ENCODE assay signal across 7 mouse cellular contexts in the genomic region with DNA sequence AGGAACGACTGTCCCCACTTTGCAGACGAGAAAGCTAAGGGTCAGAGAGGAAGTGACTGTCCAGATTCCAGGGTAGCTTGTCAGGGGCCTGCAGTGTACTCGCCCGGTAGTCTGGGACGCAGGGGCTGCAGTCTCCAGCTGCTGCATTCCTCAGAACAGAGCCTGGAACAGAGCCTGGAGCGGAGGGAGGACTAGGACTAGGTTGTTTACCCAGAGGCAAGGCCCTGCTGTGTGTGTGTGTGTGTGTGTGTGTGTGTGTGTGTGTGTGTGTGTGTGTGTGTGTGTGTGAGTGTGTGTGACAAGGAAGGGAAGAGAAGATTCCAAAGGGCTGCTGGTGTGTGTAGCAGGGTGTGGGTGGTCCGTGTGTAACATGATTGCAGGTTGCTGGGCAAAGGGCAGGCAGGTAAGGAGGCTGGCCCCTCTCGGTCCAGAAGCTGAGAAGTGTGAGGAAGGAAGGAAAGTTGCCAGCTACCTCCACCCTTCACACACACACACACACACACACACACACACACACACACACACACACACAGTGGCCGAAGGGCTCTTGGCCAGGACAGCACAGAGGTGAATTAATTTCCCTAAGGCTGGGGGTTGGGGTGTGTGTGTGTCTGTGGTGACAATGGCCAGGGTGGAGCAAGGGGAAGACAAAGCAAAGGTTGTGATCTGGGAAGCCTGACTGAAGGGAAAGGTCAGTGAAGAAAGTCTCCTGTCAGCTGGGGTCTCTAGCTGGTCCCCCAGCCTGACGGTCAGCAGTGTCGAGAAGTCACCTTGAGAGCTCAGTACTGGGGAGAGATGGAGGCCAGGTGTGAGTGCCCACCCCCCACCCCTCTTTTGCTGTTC. TPM values are rescaled to one million over a fixed set of nuclear protein-coding genes. Genes with fewer than 3 reads are reported as not detected.
DNase-seq lines count a peak whose midpoint lies in the region; ATAC-seq and TF ChIP-seq lines count a peak whose summit lies in the region.

No protein-coding gene starts in this region.

- H3K27ac ChIP-seq in lung, embryonic 15.5 days = peak overlapping the region; percentile 88
- H3K27ac ChIP-seq in stomach, embryonic 16.5 days (ENCODE audit: low read length) = peak overlapping the region; percentile 98

- H3K4me3 ChIP-seq in lung, embryonic 15.5 days = no peak overlapping the region
- 0 out of 2 replicates have a peak overlapping the region, but pooled peaks have one; percentile 0 for H3K4me3 ChIP-seq in stomach, embryonic 16.5 days (replicated peaks; ENCODE audit: low read length)

- no peak for TF ChIP-seq POLR2A in brain, embryonic 14.5 days (IDR thresholded peaks at IDR 0.05; ENCODE audit: borderline replicate concordance, extremely low read depth, insufficient read depth, insufficient read length, poor library complexity, severe bottlenecking)

- H3K9me3 ChIP-seq in lung, embryonic 15.5 days = no peaks in the 10 kb centered on the region
- no peaks in the 10 kb centered on the region for H3K9me3 ChIP-seq in stomach, embryonic 16.5 days (replicated peaks; ENCODE audit: control insufficient read depth, low read length)

- peaks cover 40% of the 10 kb centered on the region for H3K4me1 ChIP-seq in lung, embryonic 15.5 days
- peaks cover 35% of the 10 kb centered on the region for H3K4me1 ChIP-seq in stomach, embryonic 16.5 days (ENCODE audit: control insufficient read depth, insufficient read depth, low read length)

- H3K27me3 ChIP-seq in lung, embryonic 15.5 days = no peaks in the 10 kb centered on the region
- H3K27me3 ChIP-seq in stomach, embryonic 16.5 days (ENCODE audit: control insufficient read depth, insufficient read depth, low read length) = no peaks in the 10 kb centered on the region

- H3K9ac ChIP-seq in lung, embryonic 15.5 days = no peak overlapping the region; the same call in 1 of the 2 replicates
- H3K9ac ChIP-seq in stomach, embryonic 16.5 days (ENCODE audit: low read length) = peak overlapping the region; percentile 53

- 0 out of 2 replicates have a peak, but pooled peaks cover 3% of the 10 kb centered on the region for H3K36me3 ChIP-seq in lung, embryonic 15.5 days
- no peaks in the 10 kb centered on the region for H3K36me3 ChIP-seq in stomach, embryonic 16.5 days (ENCODE audit: control insufficient read depth, insufficient read depth, low read length)

- whole genome bisulfite sequencing in lung, embryonic 15.5 days = 14% methylated on average over 10 of the region's 11 CpGs
- 17% methylated on average over 11 of the region's 11 CpGs for WGBS in stomach, embryonic 16.5 days

- peak; percentile 60; the same call in 1 of the 2 replicates for ATAC-seq in lung, embryonic 15.5 days (ENCODE audit: borderline replicate concordance, extremely low read depth, low FRiP score, low TSS enrichment)
- ATAC-seq in stomach, embryonic 16.5 days (ENCODE audit: insufficient read depth, low FRiP score) = peak; percentile 84

- peak; percentile 51 for DNase-seq in ZHBTc4 (ENCODE audit: low read depth, low spot score)
- DNase-seq in brain, embryonic 14.5 days (ENCODE audit: low read depth) = peak; percentile 43
- peak; percentile 64 for DNase-seq in heart, adult 8-10 months (ENCODE audit: low spot score)
- DNase-seq in kidney, adult 9 months = peak; percentile 74
- no peak for DNase-seq in left cerebral cortex, postnatal 36 days (ENCODE audit: low spot score in 2 of 2)

- no peak for TF ChIP-seq CTCF in brain, embryonic 14.5 days (IDR thresholded peaks at IDR 0.05; ENCODE audit: borderline replicate concordance, extremely low read depth, insufficient read depth, insufficient read length)

- intact Hi-C loops in left cerebral cortex, postnatal 36 days (cut with DNase I) = loop anchor here (5.0 kb wide), 1 partner anchor 39 kb away; the partner anchor contains the start of genes Acbd4 and Plcd3

- peak overlapping the region; percentile 18; the same call in 1 of the 2 replicates for H3K4me2 ChIP-seq in lung, embryonic 15.5 days
- H3K4me2 ChIP-seq in stomach, embryonic 16.5 days (ENCODE audit: low read depth, low read length) = peak overlapping the region; percentile 34

RNA-seq across cellular contexts. Expression of gene Hexim2, which starts 9.1 kb away (rescaled TPM):
- 12.5 and 18.7 TPM in 2 replicates for polyA plus RNA-seq in brain, embryonic 14.5 days (2012; rRNA removed)
- 1 to 10 TPM; 1.2 to 2.0 (median 1.9) TPM for total RNA-seq in heart, adult 8-10 months (2022)
- 8.3 and 9.6 TPM in 2 replicates for polyA plus RNA-seq in lung, embryonic 15.5 days (2015; fragmentation: Nextera tagmentation; extraction: Ambion mirVana)
- 6.3 and 7.9 TPM in 2 replicates for polyA plus RNA-seq in stomach, embryonic 16.5 days (2015; fragmentation: Nextera tagmentation; extraction: Ambion mirVana)
- 10 to 100 TPM; 13.2 to 16.6 TPM for total RNA-seq in left cerebral cortex, postnatal 36 days (2021)

RNA-seq across cellular contexts. Expression of gene Hexim1, which starts 25.3 kb away (rescaled TPM):
- 14.4 and 18.9 TPM in 2 replicates for polyA plus RNA-seq in brain, embryonic 14.5 days (2012; rRNA removed)
- total RNA-seq in heart, adult 8-10 months (2022) = 10 to 100 TPM; 15.9 to 18.6 (median 17.0) TPM
- polyA plus RNA-seq in lung, embryonic 15.5 days (2015; fragmentation: Nextera tagmentation; extraction: Ambion mirVana) = 4.4 and 4.5 TPM in 2 replicates
- 4.7 and 5.7 TPM in 2 replicates for polyA plus RNA-seq in stomach, embryonic 16.5 days (2015; fragmentation: Nextera tagmentation; extraction: Ambion mirVana)
- 10 to 100 TPM; 42.8 to 51.6 TPM for total RNA-seq in left cerebral cortex, postnatal 36 days (2021)

RNA-seq across cellular contexts. Expression of gene Fmnl1, which starts 29.6 kb away (rescaled TPM):
- 16.1 and 28.6 TPM in 2 replicates for polyA plus RNA-seq in brain, embryonic 14.5 days (2012; rRNA removed)
- 10 to 100 TPM in 3 of 4 experiments, 1 to 10 TPM in 1; 9.3 to 20.1 (median 13.2) TPM for total RNA-seq in heart, adult 8-10 months (2022)
- 2.7 and 3.7 TPM in 2 replicates for polyA plus RNA-seq in lung, embryonic 15.5 days (2015; fragmentation: Nextera tagmentation; extraction: Ambion mirVana)
- polyA plus RNA-seq in stomach, embryonic 16.5 days (2015; fragmentation: Nextera tagmentation; extraction: Ambion mirVana) = 3.5 and 4.4 TPM in 2 replicates
- 100 to 1,000 TPM; 129 to 172 TPM for total RNA-seq in left cerebral cortex, postnatal 36 days (2021)

RNA-seq across cellular contexts. Expression of gene Acbd4, which starts 39.8 kb away (rescaled TPM):
- polyA plus RNA-seq in brain, embryonic 14.5 days (2012; rRNA removed) = 4.5 and 4.6 TPM in 2 replicates
- total RNA-seq in heart, adult 8-10 months (2022) = 10 to 100 TPM; 24.1 to 39.8 (median 32.0) TPM
- 15.7 and 18.3 TPM in 2 replicates for polyA plus RNA-seq in lung, embryonic 15.5 days (2015; fragmentation: Nextera tagmentation; extraction: Ambion mirVana)
- 31.0 and 36.4 TPM in 2 replicates for polyA plus RNA-seq in stomach, embryonic 16.5 days (2015; fragmentation: Nextera tagmentation; extraction: Ambion mirVana)
- 10 to 100 TPM; 72.3 to 80.3 TPM for total RNA-seq in left cerebral cortex, postnatal 36 days (2021)

RNA-seq across cellular contexts. Expression of gene Plcd3, which starts 39.9 kb away (rescaled TPM):
- 3.6 TPM in 2 replicates for polyA plus RNA-seq in brain, embryonic 14.5 days (2012; rRNA removed)
- 10 to 100 TPM; 10.7 to 19.1 (median 12.1) TPM for total RNA-seq in heart, adult 8-10 months (2022)
- 2.5 and 3.6 TPM in 2 replicates for polyA plus RNA-seq in lung, embryonic 15.5 days (2015; fragmentation: Nextera tagmentation; extraction: Ambion mirVana)
- polyA plus RNA-seq in stomach, embryonic 16.5 days (2015; fragmentation: Nextera tagmentation; extraction: Ambion mirVana) = 5.2 and 6.5 TPM in 2 replicates
- 10 to 100 TPM; 16.1 to 19.3 TPM for total RNA-seq in left cerebral cortex, postnatal 36 days (2021)

Comparison
In these comparisons a context has a peak if more than half of its experiments do, and no peak if none do; other contexts are left out.
1. DNase-seq: peak in ZHBTc4 (single experiment), brain, embryonic 14.5 days (single experiment), heart, adult 8-10 months (single experiment) and kidney, adult 9 months (single experiment); none in left cerebral cortex, postnatal 36 days (0 of 2).